Mouse (Mus musculus) kidney, postnatal 25 days (tissue): ENCODE results near the gene BC037034.
"Not testable (repeated sequence)": the region's sequence is repeated elsewhere in the genome, so short reads cannot be mapped to it uniquely, and the experiment has no call there.

ENCODE experiments used
- DNase-seq, 2 experiments: peaks; one replicate each; pipeline ENCODE4 v3.0.0; 2021; ENCODE audit warnings: mixed read lengths in 2 of 2

BC037034 gene

DNA sequence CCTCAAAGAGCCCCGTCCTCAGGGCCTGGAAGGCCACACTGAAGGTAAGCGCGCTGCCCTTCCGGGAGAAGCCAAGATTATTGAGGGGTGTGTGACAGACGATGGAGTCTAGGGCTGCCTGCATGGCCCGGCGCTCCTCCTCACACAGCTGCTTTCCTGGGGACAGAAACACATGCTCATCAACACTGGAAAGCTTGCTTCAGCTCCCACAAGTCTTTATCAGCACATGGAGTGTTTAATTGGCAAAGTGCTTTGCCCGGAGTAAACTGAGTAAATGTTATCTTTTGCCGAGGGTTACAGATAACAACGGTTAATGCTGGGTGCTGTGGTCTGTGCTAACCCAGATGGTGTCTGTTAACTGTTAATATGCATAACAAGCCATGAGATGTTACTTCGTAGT is 3.0 kb downstream of the BC037034 start:
- DNase-seq = no peak

DNA sequence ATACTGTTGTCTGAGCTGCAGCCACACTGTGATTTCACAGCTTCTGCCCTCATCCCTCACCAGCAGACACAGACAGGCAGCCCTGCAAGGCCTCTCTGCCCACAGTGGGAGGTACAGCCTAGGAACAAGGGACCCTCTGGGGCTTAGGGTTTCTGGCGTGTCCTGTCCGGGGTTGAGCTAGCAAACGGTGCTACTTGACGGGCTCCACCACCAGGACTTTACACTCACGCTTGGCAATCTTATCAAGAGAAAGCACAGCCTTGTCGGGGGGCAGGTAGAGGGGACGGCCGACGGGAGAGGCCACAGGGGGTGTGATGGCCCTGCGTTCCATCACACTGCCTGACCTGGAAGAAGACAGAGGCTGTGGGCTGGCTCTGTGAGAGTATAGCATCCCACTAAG is 3.8 kb downstream of the BC037034 start:
- no peak for DNase-seq

DNA sequence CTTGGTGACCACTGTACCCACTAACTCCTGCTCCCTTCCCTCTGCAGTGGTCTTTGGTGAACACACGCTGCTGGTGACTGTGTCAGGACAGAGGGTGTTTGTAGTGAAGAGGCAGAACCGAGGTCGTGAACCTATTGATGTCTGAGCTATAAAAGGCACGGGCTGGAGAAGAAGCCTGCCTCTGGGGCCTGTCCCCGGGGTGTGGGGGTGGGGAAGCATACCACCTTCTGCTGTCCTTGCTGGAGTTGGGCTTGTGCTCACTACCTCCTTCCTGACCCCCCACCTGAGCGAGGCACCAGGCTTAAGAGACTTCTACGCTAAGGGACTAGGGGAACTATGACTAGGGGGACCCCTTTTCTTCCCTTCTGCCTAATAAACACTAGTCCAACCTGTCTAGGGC is 4.8 kb downstream of the BC037034 start:
- DNase-seq = no peak

DNA sequence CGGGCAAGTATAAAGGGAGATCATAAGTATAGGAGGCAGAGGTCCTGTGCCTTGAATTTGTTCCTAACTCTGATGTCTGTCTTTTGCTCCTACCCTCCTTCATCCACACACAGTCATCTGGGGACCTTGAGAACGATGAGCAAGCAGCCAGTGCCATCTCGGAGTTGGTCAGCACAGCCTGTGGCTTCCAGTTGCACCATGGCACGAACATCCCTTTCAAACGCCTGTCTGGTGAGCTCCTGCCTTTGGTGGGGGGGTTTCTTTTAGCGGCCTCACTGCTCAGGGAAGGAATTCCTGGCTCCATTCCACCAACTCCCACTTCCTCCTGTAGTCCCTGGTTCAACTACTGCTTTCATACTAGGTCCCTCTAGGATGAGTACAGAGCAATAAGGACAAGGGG is 5.3 kb downstream of the BC037034 start:
- no peak for DNase-seq

DNA sequence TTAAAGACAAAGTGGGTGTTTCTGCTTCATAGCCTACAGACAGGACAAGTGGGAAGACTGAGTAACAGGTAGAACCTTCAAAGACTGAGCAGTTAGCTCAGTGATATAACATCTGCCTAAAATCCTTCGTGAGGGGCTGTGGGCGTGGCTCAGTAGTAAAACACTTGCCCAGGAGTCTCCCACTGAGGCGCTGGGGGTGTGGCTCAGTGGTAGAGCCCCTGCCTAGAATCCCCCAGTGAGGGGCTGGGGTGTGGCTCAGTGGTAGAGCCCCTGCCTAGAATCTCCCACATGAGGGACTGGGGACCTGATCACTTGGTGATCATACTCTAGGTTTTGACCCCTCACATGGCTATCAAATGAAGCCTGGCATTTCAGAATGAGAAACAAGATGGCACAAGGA is 5.8 kb downstream of the BC037034 start:
- no peak for DNase-seq

DNA sequence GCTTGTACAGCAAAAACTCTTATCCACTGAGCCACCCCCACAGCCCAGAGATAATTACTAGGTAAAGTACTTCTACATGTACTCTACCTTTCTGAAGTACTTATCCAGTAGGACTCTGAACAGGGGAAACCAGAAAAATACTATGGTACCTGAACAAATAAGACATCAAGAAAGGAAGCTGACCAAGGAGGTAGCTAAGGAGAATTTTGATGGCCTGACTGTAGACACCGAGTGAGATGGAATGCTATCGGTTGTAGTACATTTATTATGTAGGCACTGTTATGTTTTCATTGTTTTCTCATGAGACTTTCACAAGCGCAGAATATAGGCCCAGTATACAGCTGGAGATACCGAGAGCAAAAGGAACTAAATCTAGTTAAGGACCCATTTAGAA is 6.3 kb downstream of the BC037034 start:
- DNase-seq = no peak

DNA sequence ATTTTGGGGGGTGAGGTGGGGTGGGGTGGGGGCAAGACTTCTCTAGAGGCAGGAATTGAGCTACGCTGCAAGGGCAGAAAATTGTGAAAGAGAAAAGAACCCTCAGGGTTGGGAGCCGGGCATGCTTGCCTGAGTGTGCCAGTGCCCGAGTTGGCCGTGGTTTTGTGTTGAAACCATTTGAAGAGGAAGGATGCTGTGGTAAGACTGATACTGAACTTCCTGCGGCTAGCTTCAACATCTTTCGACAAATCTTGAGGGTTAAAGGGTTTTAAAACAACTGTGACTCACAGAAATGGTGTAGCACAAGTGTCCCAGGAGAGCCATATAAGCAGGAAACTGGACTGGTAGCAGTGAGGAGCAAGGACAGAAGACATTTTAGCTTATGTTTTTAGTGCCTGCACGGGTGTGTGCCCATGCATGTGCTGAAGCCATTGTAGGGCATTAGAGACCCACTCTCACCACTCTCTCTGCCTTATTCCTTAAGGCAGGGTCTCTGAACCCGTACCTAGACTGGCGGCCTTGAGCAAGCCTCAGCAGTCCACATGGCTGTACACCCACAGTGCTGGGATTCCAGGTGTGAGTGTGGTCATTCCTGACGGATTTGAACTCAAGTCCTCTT is 6.8 kb downstream of the BC037034 start:
- no peak for DNase-seq

DNA sequence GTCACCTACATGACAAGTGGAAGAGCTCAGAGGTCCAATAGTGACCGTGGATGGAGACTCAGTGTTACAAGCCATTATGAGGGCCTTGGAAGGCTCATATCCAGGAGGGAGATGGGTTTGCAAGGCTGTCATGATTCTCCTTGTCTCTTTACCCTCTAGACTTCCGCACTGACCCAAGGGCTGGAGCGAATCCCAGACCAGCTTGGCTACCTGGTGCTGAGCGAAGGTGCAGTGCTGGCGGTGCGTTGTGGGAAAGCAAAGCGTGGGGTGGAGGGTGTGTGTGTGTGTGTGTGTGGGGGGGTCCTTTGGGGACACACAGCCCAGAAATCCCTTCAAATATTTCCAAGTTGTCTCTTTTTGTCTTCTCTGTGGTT is 7.8 kb downstream of the BC037034 start:
- peak; percentile 42 to 66 for DNase-seq

DNA sequence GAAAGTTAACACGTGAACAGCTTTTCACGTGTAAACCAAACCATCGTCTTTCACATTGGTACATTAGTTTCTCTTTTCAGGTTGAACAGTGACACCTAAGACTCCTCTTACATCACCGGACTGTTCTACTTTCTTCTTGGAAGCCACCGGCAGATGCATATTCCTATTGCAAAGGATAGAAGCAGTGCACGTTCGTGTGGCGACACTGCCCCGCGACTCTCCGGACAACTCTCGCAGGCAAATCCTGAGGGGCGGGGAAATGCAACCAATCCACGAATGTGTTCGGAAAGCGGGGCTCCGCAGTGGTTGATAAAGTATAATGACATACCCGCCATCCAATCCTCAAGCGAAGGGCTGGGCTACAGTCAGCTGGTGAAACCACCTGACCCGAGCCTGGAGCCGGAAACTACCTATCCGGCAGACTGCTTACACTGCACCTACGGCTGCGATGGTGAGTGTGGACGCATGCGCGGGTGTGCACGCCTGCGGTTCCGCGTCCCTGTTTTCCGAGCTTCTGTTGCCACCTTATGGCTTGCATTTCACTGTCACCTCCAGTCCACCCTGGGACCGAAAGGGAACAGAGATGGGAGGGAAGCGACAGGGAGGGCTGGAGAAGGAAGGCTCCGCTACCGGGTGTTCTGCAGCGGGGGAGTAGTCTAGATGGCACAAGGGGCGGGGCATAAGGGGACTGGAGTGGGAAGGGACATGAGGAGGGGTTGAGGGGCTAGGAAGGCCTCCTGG is 8.3 kb downstream of the BC037034 start, which contains the start of gene Lamtor4:
TSS of gene Lamtor4 (plus strand) at position 130 of the 741 bp plus-strand sequence.
- peak; percentile 97 to 99 for DNase-seq

DNA sequence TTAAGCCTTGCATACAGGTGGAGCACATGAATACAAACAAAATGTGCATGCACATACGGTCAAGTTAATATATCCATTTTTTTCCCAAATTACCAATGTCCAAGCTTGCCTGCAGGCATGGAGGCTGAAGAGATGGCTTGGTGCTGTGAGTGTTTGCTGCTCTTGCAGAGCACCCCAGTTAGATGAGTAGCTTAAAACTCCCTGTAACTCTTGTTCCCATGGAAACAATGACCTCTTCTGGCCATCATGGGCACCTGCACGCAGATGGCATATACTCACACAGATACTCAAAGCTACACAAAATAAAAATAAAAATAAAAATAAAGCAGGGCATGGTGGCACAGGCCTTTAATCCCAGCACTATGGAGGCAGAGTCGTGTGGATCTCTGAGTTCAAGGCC is 10.8 kb downstream of the BC037034 start:
- DNase-seq = no peak

DNA sequence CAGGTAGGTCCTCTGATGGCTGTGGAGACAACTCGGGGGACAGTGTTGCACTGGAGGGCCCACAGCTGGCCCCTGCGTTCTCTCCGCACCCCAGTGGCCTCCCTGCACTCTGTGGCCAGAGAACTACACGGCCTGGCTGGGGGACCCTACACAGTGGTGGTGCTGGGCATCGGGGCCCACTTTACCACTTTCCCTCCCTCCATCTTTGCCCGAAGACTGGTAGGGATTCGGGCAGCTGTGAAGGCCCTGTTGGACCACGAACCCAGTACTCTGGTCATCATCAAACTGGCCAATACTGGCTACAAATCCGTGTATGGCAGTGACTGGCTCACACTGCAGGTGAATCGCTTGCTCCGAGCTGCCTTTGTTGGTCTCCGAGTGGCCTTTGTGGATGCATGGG is 12.7 kb downstream of the BC037034 start:
- DNase-seq = no peak

DNA sequence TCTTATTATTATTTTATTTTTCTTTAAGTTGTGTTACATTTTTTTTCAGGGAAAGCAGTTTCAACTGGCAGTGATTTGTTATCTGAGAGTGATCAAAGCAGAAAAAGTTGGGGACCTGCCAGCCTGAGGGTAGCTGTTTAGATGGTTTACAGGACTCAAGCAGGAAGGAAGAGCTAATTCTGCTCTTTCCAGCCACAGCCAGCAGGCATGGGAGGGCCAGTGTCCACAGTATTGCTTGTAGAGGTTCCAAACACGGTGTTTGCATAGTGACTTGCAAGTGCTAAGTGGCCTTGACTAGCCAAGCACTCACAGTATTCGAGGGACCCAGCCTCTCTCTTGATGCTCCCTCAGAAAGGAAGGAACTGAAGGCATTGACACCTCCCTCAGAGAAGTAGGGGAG is 22.3 kb downstream of the BC037034 start:
- no peak for DNase-seq

DNA sequence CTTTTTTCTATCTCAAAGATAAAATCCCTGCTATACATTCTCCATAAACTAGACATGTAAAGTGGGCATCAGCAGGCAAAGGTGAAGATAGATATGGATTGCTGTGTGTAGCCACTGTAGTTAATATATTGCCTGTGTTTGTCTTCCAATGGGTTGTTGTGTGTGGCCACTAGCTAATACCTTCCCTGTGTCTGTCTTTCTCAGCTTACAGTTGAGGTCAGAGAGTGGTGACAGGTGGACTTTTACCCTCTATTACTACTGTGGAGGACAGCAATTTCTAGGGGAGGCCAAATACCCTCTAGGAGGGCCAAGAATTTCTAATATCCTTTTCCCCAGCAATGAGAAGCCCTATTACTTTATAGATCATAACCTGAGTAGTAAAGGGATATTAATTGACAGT is 29.6 kb downstream of the BC037034 start:
- DNase-seq = no peak

DNA sequence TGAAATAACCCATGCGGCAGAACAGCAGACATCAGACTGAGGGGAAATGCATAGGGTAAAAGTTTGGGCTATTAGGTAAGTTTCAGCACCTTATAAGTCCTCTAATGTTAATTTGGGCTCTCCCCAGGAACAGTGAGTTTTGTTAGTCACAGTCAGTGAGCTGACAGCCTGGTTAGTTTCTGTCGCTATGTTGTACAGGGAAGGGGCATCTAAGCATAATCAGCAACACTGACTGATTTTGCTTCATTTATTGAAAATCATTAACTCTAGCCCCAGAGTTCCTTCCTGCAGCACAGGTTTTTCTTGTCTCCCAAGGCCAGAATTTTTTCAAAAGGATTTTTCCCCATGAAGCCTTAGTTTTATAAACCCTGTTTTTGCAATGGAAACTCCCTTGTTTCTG is 30.1 kb downstream of the BC037034 start:
- DNase-seq = no peak

DNA sequence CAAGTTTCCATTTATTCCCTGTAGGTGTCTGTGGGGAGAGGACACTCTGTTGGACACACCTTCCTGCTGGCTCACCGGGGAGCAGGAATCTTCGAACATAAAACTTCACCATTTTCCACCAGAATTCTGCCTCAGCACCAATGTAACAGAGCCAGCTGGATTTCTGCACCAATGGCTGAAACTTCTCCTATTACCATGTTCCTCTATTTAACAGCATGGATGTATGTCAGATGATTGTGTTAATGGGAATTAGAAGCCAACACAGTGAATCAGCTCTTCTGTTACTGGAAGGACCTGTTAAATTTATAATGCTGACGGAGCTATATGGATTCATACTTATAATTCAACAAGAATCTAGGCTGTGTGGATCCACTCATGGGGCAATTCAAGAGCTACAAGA is 34.3 kb downstream of the BC037034 start:
- no peak for DNase-seq

DNA sequence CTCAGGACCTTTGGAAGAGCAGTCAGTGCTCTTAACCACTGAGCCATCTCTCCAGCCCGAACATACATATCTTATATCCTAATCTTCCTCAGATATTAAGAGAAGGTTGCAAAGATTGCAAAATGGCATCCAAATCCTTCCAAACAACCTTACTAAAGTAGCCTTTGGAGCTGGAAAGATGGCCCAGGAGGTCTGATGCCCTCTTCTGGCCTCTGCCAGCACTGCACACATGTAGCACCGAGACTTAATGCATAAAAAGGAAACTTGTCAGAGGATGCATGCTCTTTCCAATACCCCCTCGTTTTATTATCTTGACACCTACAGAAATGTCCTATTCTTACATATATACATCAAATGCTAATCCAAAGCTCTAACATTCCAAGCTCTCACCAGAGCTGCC is 35.8 kb downstream of the BC037034 start:
- DNase-seq = peak in 1 of 2 experiments; percentile 72

DNA sequence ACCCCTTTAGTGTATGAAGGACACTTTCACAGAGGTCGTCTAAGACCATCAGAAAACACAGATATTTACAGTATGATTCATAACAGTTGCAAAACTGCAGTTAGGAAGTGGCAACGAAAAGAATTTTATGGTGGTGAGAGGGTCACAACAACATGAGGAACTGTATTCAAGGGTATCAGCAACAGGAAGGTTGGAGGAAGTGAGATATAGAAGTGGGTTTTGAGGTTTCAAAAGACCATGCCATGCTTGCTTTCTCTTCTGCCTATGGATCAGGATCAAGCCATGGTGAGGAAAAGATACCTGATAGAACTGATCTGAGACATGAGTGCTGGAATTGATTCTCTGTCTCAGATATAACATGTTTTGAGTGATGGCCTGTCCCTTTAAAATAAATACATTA is 36.5 kb downstream of the BC037034 start:
- no peak for DNase-seq

DNA sequence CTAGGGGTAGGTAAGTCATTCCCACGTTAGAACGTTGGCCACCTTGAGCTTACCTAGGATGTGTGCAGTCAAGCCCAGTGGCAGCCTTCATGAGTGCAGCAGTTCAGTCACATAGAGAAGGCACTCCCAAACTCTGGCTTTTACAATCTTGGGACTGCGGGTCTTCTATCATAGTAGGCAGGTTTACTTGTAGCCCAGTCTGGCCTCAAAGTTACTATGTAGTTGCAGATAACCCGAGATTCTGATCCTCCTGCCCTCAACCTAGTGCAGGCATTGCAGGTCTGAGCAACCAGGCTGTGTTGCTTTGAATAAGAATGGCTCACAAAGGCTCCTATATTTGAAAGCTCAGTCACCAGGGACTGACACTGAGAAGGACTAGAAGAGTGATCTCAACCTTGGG is 37.3 kb downstream of the BC037034 start:
- DNase-seq = no peak

DNA sequence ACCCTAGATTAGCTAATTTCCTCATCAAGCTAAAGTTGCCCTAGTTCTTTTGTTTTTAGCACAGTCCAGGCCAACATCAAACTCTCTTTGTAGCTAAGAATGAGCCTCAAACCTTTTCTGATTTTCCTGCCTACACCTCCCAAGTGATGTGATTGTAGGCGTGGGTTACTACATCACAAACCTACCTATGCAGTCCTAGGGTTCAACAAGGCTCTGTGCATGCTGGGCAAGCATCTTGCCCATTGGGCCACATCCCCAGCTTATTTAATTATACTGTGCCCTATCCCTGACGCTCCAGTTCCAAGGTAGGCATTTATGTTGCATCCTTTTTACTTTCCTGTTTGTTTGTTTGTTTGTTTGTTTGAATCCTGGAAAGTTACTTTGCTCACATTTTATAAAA is 38.1 kb downstream of the BC037034 start, which contains the start of gene Nxpe5:
TSS of gene Nxpe5 (plus strand) at position 199 of the 400 bp plus-strand sequence.
- no peak for DNase-seq

DNA sequence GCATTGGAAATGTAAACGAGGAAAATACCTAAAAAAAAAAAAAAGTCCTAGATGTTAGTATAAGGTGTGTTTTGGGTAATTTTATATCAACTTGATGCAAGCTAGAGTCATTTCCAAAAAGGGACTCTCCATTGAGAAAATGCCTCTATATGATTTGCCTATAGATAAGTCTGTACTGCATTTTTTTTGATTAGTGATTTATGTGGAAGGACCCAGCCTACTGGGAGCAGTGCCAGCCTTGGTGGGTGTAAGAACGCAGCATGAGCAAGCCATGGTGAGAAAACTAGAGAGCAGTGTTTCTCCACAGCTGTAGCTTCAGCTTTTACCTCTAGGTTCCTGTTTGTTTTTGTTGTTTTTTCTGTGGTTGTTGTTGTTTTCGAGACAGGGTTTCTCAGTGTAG is 40.5 kb downstream of the BC037034 start:
- no peak for DNase-seq

DNA sequence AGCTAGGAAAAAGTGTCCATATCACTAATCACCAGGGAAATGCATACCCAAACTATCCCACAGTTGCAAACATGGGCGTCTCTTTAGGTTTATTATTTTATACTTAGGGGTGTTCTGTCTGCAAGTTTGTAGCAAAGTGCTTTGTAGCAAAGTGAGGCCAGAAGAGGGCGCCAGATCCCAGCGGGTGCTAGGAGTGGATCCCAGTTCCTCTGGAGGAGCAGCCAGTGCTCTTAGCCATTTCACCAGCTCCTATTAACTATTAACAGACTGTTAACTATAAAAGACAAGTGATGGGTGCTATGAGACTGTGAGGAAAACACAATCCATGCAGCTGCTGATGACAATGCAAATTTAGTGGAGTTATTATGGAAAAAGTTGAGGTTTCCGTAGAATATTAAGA is 41.7 kb downstream of the BC037034 start:
- peak; percentile 92 to 98 for DNase-seq

DNA sequence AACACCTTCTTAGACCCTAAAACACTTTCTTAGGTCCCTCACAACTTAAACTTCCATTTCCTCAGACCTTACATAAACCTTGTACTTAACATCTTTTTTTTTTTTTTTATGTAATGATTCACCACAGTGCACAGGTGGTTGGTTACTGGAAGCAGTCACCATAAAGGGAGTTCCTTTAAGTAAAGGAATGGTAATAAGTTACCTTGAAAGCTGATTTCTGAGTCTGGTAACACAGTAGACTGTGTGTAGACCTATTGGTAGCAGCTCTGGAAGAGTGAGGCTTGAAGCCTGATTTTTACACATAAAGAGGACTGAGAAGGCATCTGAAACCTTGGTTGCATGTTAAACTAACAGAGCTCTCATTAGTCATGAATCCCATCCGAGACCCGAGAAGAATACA is 44.0 kb downstream of the BC037034 start:
- no peak for DNase-seq

DNA sequence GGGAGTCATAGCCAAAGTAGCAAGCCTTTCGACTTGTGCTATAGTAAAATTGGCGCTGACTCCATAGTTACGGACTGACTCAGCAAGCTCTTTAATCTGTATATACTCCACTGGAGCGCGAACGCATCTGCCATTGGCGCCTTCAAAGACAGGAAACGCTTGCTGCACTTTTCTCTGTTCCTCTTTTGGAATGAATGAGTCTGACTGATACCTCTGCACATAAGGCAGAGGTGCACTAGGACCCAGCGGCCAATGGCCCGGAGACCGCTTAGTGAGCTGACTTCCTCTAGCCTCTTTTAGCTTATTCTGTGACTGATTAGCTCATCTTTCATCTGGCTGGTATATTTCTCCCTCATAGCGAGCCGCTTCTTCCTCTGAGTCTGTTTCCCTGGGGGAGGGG is 47.2 kb downstream of the BC037034 start:
- not testable (repeated sequence) for DNase-seq
